Mouse (Mus musculus) ES-E14 (cell line): ENCODE measurements around the gene Ldhc. TPM values are rescaled to one million over a fixed set of nuclear protein-coding genes. Genes with fewer than 3 reads are reported as not detected.

Experiments
- DNase-seq: peaks from one replicate; pipeline ENCODE4 v3.0.0-alpha.2; 2013; ENCODE audit warnings: low read depth, low spot score
- H3K27ac ChIP-seq: 2 replicates; pipeline ENCODE4 v1.5.1; 2012; ENCODE audit warnings: low read depth, mild to moderate bottlenecking, low read length, moderate library complexity, mixed read lengths; ENCODE audit not compliant: poor library complexity, insufficient read depth, severe bottlenecking
- H3K36me3 ChIP-seq: 2 replicates; pipeline ENCODE4 v1.6.1; 2012; ENCODE audit warnings: mild to moderate bottlenecking, low read length, moderate library complexity, mixed read lengths; ENCODE audit not compliant: control insufficient read depth, poor library complexity, insufficient read depth, severe bottlenecking
- H3K4me1 ChIP-seq, 2 experiments: fragments of 150-350 bp in 1 of 2; sonication (generic) in 1 of 2; 2 replicates each; pipeline ENCODE4 v1.6.1; 2012; ENCODE audit warnings: low read length in 2 of 2, mild to moderate bottlenecking in 1 of 2, mixed read lengths in 1 of 2; ENCODE audit not compliant: control insufficient read depth in 2 of 2, insufficient read depth in 2 of 2, poor library complexity in 1 of 2
- H3K4me3 ChIP-seq, 2 experiments: fragments of 150-350 bp in 1 of 2; sonication (generic) in 1 of 2; 2 replicates each; pipeline ENCODE4 v1.5.1; 2012; ENCODE audit warnings: low read length in 2 of 2, low read depth in 1 of 2, mild to moderate bottlenecking in 1 of 2, mixed read lengths in 1 of 2; ENCODE audit not compliant: insufficient read depth in 1 of 2, poor library complexity in 1 of 2, severe bottlenecking in 1 of 2
- H3K9ac ChIP-seq: 2 replicates; pipeline ENCODE4 v1.6.1; 2012; ENCODE audit warnings: low read depth, mild to moderate bottlenecking, low read length, mixed read lengths; ENCODE audit not compliant: poor library complexity, insufficient read depth, severe bottlenecking
- H3K9me3 ChIP-seq: fragments of 150-350 bp; sonication (generic); 2 replicates; pipeline ENCODE4 v1.6.1; 2012; ENCODE audit warnings: low read depth, mild to moderate bottlenecking, low read length; ENCODE audit not compliant: control insufficient read depth, insufficient read depth
- CHD2 ChIP-seq: IDR thresholded peaks from 2 replicates; pipeline ENCODE4 v1.6.1; 2014; ENCODE audit warnings: mild to moderate bottlenecking, low read depth, low read length, inconsistent platforms
- HCFC1 ChIP-seq: IDR thresholded peaks from 2 replicates; pipeline ENCODE4 v1.6.1; 2012; ENCODE audit warnings: low read length, inconsistent platforms, borderline replicate concordance; ENCODE audit not compliant: insufficient read depth
- MAFK ChIP-seq: IDR thresholded peaks from 2 replicates; pipeline ENCODE4 v1.6.1; 2014; ENCODE audit warnings: mild to moderate bottlenecking, low read depth, low read length, inconsistent platforms; ENCODE audit not compliant: insufficient read depth
- ZC3H11A ChIP-seq: IDR thresholded peaks from 2 replicates; pipeline ENCODE4 v1.6.1; 2012; ENCODE audit warnings: low read depth, mild to moderate bottlenecking, inconsistent platforms, low read length, borderline replicate concordance
- ZNF384 ChIP-seq: IDR thresholded peaks from 2 replicates; pipeline ENCODE4 v1.6.1; 2012; ENCODE audit warnings: low read depth, low read length, inconsistent platforms
- in situ Hi-C, 2 experiments: fragments of 600-800 bp; cut with MboI; formaldehyde crosslinking; loops; one replicate each; pipeline ENCODE4 v1.15.1; 2025; ENCODE audit warnings: low sequenced_read_pairs in 2 of 2, inconsistent platforms in 1 of 2; ENCODE audit not compliant: unreplicated experiment in 2 of 2
- total RNA-seq: library from RNA; depleted of rRNA; stranded (reverse); fragments of 300-350 nt; gene quantifications from 2 replicates; pipeline ENCODE4 v1.2.3, GENCODE M21; 2012

Ldhc gene
- total RNA-seq, 1 experiment: 3.4 TPM

DNA sequence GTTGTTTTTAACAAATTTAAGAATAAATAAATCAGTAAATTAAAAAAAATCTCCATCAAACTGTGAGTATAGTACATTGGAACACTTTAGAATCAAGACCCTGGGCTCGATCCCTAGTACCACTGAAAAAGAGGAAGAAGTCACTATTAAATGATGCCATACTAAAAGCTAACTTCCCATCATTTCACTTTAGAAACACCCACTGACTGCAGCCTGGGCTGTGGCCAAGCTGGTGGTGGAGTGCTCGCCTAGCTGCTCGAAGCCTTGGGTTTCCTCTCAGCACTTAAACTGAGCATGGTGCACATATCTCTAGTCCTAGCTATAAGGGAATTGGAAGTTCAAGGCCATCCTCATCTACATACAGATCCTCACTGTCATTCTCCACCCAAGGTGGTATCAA, 50.2 kb downstream of the Ldhc start:
- peaks cover 14% of the 10 kb centered on the region for H3K36me3 ChIP-seq
- H3K9me3 ChIP-seq: no peaks in the 10 kb centered on the region
- H3K27ac ChIP-seq: no peak overlapping the region
- in situ Hi-C loops: no loop called here
- H3K4me1 ChIP-seq: peaks cover 0 to 2% of the 10 kb centered on the region in 2 experiments; a peak in 1 of 4 replicates
- no peak overlapping the region for H3K4me3 ChIP-seq
- no peak overlapping the region for H3K9ac ChIP-seq
- TF ChIP-seq MAFK (no peak), ZC3H11A (no peak), HCFC1 (no peak), ZNF384 (no peak)
- DNase-seq: no peak

DNA sequence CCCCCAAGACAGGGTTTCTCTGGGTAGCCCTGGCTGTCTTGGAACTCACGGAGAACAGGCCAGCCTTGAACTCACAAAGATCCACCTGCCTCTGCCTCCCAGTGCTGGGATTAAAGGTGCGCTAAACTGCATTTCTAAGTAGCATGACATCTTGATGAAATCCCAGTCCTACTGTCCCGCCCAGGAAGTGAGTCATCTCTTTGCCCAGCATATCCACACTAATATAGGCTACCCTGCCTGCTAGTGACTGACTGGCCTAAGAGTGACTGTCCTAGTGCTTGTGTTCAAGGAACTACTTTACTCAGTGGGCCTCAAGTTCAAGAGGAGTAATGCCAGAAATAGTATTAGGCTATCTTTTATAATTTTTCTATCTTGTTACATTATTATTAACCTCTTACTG, 55.4 kb downstream of the Ldhc start:
- H3K9me3 ChIP-seq: no peaks in the 10 kb centered on the region
- no peak overlapping the region for H3K4me3 ChIP-seq
- H3K36me3 ChIP-seq: peaks cover 7% of the 10 kb centered on the region
- no peak overlapping the region for H3K27ac ChIP-seq
- in situ Hi-C loops: no loop called here
- no peak for DNase-seq
- peaks cover 2 to 6% of the 10 kb centered on the region in 2 experiments; a peak in 2 of 4 replicates for H3K4me1 ChIP-seq
- H3K9ac ChIP-seq: no peak overlapping the region
- no peak for TF ChIP-seq HCFC1

DNA sequence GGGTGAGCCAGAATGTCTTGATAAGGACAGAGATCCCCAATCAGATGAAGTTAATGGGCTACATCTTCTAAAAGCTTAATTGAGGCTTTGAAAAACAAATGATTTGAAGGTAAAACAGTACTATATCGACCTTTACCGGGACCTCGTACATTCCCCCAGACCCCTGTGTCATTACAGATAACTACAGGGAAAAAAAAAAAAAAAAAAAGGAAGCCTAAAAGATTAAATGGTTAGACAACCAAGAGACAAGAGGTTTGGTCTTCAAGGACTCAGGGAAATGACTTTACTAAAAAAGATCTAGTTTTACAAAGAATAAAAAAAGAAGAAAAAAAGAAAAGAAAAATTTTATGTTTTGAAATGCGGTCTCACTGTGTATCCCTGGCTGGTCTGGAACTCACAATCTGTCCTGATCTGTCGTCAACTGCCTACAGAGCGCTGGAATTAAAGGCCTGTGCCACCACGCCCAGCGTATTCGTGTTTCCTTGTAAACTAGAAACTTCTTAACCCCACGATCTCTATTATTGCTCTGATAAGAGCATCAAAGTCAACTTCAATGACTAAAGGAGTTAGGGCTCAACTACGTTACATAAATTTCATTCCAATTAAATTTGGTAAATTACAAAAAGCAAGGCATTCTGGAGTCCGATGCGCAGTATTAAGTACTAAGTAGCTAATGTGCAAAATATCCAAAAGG, 57.8 kb downstream of the Ldhc start:
- in situ Hi-C loops: no loop called here
- H3K27ac ChIP-seq: no peak overlapping the region
- H3K36me3 ChIP-seq: peaks cover 4% of the 10 kb centered on the region
- DNase-seq: no peak
- TF ChIP-seq CHD2 (no peak), ZC3H11A (no peak), HCFC1 (no peak), MAFK (no peak)
- H3K4me1 ChIP-seq: peaks cover 2 to 6% of the 10 kb centered on the region in 2 experiments; a peak in 2 of 4 replicates
- H3K9ac ChIP-seq: peak overlapping the region; percentile 40
- no peaks in the 10 kb centered on the region for H3K9me3 ChIP-seq
- peak overlapping the region; percentile 81 to 89 for H3K4me3 ChIP-seq

DNA sequence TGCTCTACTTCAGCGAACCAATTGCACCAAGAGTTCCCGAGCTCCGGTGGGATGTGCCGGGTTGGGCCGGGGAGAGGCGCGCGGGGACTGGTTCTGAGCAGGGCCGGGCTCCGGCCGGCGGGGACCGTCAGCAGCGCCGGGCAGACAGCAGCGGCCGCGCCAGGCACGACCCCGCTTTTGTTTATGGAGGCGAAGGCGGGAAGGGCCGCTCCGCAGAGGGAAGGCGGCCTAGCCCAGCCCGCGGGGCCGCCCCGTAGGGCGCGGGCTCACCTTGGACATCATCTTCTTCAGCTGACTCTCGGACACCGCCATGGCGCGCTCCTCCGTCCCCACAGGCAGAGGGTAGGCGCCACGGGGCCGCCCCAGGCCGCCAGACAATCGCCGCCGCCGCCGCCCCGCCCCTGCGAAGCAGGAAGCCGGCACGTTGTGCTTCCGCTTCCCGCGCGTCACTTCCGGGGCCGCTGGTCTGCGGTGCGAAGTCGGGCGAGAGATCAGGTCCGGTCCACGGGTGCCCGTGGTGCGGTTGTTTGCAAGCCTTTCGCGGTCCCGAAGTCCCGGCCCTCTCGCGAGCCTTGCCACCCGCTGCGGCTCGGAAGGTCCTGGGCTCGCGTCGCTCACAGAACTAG, 58.7 kb downstream of the Ldhc start, which contains the start of gene Tsg101:
Tsg101 (minus strand) TSS at position 419 of the 626 bp plus-strand sequence.
- in situ Hi-C loops: no loop called here
- peak within 1 kb of the TSS; percentile 95 for H3K9ac ChIP-seq
- peaks cover 4% of the 10 kb centered on the region for H3K36me3 ChIP-seq
- H3K9me3 ChIP-seq: no peaks in the 10 kb centered on the region
- peaks cover 2 to 6% of the 10 kb centered on the region in 2 experiments; a peak in 2 of 4 replicates for H3K4me1 ChIP-seq
- peak within 1 kb of the TSS; percentile 56 for H3K27ac ChIP-seq
- TF ChIP-seq CHD2 (peak; percentile 73), ZNF384 (no peak)
- DNase-seq: peak; percentile 72
- H3K4me3 ChIP-seq: peak within 1 kb of the TSS; percentile 81 to 89
